Mouse (Mus musculus) stomach, embryonic 14.5 days (tissue): ENCODE results near the gene Anp32a. TPM values are rescaled to one million over a fixed set of nuclear protein-coding genes. Genes with fewer than 3 reads are reported as not detected.

Experiments used
- ATAC-seq: fragments of 200-750 bp; cut with Nextera tagmentation; 2 replicates; pipeline ENCODE4 v1.8.0; 2017; ENCODE audit warnings: low read depth, moderate TSS enrichment; ENCODE audit not compliant: insufficient number of reproducible peaks, insufficient read depth, low FRiP score
- H3K27ac ChIP-seq: fragments of 300-500 bp; sonication (generic); 2 replicates; pipeline ENCODE4 v1.5.1; 2014; ENCODE audit warnings: mild to moderate bottlenecking, low read length, moderate library complexity, mixed read lengths
- H3K27me3 ChIP-seq: fragments of 300-500 bp; sonication (generic); 2 replicates; pipeline ENCODE4 v1.6.1; 2014; ENCODE audit warnings: low read length, control low read depth, mixed read lengths; ENCODE audit not compliant: control insufficient read depth, insufficient read depth
- H3K36me3 ChIP-seq: fragments of 300-500 bp; sonication (generic); 2 replicates; pipeline ENCODE4 v1.6.1; 2014; ENCODE audit warnings: mild to moderate bottlenecking, control low read depth, low read length, moderate library complexity, mixed read lengths; ENCODE audit not compliant: control insufficient read depth, insufficient read depth
- H3K4me1 ChIP-seq: fragments of 300-500 bp; sonication (generic); 2 replicates; pipeline ENCODE4 v1.6.1; 2014; ENCODE audit warnings: low read length, control low read depth, mixed read lengths; ENCODE audit not compliant: control insufficient read depth, insufficient read depth
- H3K4me2 ChIP-seq: fragments of 300-500 bp; sonication (generic); replicated peaks from 2 replicates; pipeline ENCODE4 v1.6.1; 2014; ENCODE audit warnings: low read depth, low read length, control low read depth
- H3K4me3 ChIP-seq: fragments of 300-500 bp; sonication (generic); 2 replicates; pipeline ENCODE4 v1.5.1; 2014; ENCODE audit warnings: low read depth, low read length, control low read depth
- H3K9ac ChIP-seq: fragments of 300-500 bp; sonication (generic); replicated peaks from 2 replicates; pipeline ENCODE4 v1.6.1; 2014; ENCODE audit warnings: low read depth, mild to moderate bottlenecking, control low read depth, low read length, moderate library complexity, mixed read lengths
- H3K9me3 ChIP-seq: fragments of 300-500 bp; sonication (generic); 2 replicates; pipeline ENCODE4 v1.6.1; 2016; ENCODE audit warnings: low read depth, low read length, control low read depth; ENCODE audit not compliant: control insufficient read depth
- WGBS: fragments of 180-500 bp; shearing (Covaris S2); extraction: QIAGEN DNeasy Blood & Tissue Kit; methylation state at CpG from one replicate; pipeline ENCODE4 v1.1.7; 2014; 5-methylcytosine and 5-hydroxymethylcytosine counted together
- polyA plus RNA-seq: library from polyadenylated mRNA; unstranded; fragments of >200 nt; fragmentation: Nextera tagmentation; extraction: Ambion mirVana; gene quantifications from 2 replicates; pipeline ENCODE4 v1.2.1, GENCODE M21; 2014

The Anp32a gene
- polyA plus RNA-seq, 1 experiment from 2014 or later = 108 TPM

DNA sequence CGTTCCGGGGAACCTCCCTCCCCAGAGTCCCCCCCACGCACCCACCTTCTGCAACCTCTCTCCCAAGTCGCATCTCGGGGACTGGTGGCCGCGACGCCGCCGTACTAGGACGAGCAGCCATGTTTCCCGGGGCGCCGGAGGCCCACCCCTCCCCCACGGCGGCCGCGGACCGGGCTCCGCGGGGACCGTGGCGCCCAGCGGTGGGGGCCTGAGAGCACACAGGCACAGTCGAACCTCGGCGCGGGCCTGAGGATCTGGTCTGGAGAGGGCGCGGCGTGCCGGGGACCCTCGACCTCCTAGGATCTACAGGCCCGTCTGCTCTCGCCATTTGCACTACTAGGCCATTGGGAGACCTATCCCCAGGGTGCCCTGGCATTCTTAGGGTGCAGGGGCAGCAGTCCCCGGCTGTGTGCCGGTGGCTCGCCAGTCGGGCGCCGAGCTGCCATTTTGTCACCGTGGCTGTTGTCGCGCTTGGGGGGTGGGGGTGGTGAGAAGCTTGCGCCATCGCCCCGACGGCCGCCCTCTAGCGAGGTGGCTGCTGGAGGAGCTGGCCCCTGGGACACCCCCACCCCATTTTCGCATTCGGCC is 2.9 kb downstream of the Anp32a start:
- no peak for ATAC-seq
- peak overlapping the region; percentile 98 for H3K27ac ChIP-seq
- WGBS = under 1% methylated on average over 51 of the region's 52 CpGs
- peaks cover 22% of the 10 kb centered on the region for H3K4me1 ChIP-seq
- peak overlapping the region; percentile 86 for H3K4me3 ChIP-seq
- peak overlapping the region; percentile 76 for H3K4me2 ChIP-seq
- H3K27me3 ChIP-seq = no peaks in the 10 kb centered on the region
- H3K36me3 ChIP-seq = no peaks in the 10 kb centered on the region
- H3K9me3 ChIP-seq = no peaks in the 10 kb centered on the region
- peak overlapping the region; percentile 97 for H3K9ac ChIP-seq

DNA sequence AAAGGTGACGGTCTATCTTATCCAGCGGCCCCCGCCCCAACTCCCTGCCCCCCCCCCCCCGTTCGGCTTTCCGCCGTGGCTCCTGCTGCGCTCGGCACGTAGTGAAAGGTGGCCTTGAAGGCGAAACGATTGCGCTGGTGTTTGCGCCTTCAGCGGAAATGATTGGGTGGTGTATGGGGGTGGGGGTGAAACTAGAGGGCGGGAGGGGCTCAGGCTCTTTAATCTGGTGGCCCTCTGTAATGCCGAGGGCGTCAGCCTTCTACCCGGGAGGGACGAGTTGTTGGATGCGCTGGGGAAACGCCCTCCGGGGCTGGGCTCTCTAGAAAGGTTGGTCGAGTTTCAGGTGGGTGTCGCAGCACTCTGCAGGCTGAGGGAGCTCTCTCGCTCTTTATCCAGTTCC is 3.5 kb downstream of the Anp32a start:
- Histone ChIP-seq H3K9ac (peak overlapping the region; percentile 97), H3K36me3 (no peaks in the 10 kb centered on the region), H3K4me1 (peaks cover 28% of the 10 kb centered on the region), H3K9me3 (no peaks in the 10 kb centered on the region), H3K27me3 (no peaks in the 10 kb centered on the region), H3K27ac (peak overlapping the region; percentile 98), H3K4me3 (peak overlapping the region; percentile 86), H3K4me2 (peak overlapping the region; percentile 76)
- no peak for ATAC-seq
- WGBS = under 1% methylated on average over 26 of the region's 26 CpGs

DNA sequence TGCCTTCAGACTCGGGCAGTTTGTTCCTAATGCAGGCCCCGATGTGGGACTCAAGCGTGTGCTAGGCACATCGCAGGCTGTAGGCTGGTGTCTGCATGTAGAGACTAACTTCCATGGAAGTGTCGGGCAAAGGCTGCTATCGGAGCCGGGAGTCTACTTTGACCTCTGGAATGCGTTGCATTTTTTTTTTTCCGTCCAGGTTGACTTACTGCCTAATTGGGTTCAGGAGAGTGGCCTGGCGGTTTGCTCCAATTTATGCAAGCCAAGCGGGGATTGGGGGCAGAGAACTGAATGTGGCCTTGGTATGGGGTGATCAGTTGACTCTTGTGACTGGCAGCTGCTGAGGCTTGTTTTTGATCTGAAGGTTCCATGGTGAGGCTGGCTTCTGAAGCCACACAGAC is 4.0 kb downstream of the Anp32a start:
- no peak for ATAC-seq
- WGBS = 13% methylated on average over 11 of the region's 11 CpGs
- peak overlapping the region; percentile 86 for H3K4me3 ChIP-seq
- H3K27ac ChIP-seq = peak overlapping the region; percentile 98
- no peaks in the 10 kb centered on the region for H3K36me3 ChIP-seq
- H3K4me1 ChIP-seq = peaks cover 33% of the 10 kb centered on the region
- H3K4me2 ChIP-seq = peak overlapping the region; percentile 76
- no peaks in the 10 kb centered on the region for H3K9me3 ChIP-seq
- H3K9ac ChIP-seq = peak overlapping the region; percentile 97; the same call in 1 of the 2 replicates
- no peaks in the 10 kb centered on the region for H3K27me3 ChIP-seq

DNA sequence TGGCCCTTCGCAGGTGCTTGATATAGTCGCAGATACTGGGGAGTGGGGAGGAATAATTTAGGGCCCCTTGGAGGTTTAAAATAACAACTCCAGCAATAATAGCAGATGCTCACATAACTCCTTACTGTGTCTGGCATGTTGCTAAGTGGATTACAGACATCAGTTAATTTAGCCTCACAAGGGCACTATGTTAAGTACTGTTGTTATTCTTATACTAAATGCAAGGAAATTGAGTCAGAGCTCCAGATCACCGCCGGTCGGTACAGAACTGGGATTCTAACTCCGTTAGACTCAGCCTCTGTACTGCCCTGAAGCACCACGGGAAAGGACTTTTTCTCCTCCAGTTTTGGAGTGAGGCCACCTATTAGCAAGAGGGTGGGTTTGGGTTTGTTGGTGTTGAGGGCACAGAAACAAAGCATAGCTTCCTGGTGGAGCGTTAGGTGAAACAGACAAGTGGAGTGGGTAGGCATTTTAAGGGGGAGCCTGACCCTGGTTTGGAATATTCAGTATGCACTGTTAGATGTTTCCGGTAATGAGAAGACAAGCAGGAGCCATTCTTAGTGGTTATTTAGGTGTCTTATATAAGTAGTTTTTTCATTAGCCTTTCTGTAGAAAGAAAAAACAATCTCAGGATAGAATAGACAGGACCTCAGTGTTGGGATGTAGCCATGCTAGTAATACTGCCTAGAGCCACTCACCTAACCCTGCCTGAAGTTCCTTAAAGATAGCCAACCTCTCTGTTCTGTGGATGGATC is 4.7 kb downstream of the Anp32a start:
- no peaks in the 10 kb centered on the region for H3K36me3 ChIP-seq
- ATAC-seq = no peak
- no peak overlapping the region for H3K4me3 ChIP-seq
- H3K9me3 ChIP-seq = no peaks in the 10 kb centered on the region
- H3K27ac ChIP-seq = peak overlapping the region; percentile 98; the same call in 1 of the 2 replicates
- H3K4me2 ChIP-seq = peak overlapping the region; percentile 76
- peaks cover 38% of the 10 kb centered on the region for H3K4me1 ChIP-seq
- H3K9ac ChIP-seq = no peak overlapping the region
- no peaks in the 10 kb centered on the region for H3K27me3 ChIP-seq
- WGBS = 51% methylated on average over 9 of the region's 9 CpGs

DNA sequence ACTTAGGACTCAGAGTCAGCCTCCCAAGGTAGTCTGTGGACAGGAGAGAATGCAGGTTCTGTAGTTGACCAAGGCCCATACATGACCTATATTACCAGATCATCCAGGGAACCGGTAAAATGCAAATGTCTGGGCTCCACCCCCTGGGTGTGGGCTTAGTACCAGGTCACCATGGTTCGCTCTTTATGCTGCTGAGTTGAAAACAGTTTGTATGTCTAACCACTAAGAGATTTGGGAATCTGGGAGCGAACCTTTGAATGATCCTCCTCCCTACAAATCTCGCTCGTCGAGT is 5.2 kb downstream of the Anp32a start:
- peak overlapping the region; percentile 76; the same call in 1 of the 2 replicates for H3K4me2 ChIP-seq
- no peak for ATAC-seq
- H3K4me3 ChIP-seq = no peak overlapping the region
- H3K9ac ChIP-seq = no peak overlapping the region
- 67% methylated on average over 6 of the region's 6 CpGs for WGBS
- peaks cover 40% of the 10 kb centered on the region for H3K4me1 ChIP-seq
- H3K27ac ChIP-seq = no peak overlapping the region
- H3K27me3 ChIP-seq = no peaks in the 10 kb centered on the region
- H3K9me3 ChIP-seq = no peaks in the 10 kb centered on the region
- no peaks in the 10 kb centered on the region for H3K36me3 ChIP-seq

DNA sequence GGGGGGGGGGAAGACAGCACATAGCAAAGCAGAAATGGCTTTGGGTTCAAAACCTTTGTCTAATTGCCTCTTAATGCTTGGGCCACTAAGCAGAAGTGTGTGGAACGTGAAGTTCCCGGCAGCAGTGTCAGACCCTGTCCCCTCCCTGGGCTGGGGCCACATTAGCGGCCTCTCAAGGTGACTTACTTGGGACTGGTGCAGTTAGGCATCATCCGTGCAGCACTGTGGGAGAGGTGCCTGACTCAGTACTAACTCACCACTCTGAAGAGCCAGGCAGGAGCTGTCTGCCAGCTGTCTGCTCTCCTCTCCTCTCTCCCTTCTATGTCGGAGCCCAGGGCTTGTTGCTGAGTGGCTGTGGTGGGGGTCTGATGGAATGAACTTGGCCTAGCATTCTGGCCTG is 6.1 kb downstream of the Anp32a start:
- Histone ChIP-seq H3K9ac (no peak overlapping the region), H3K27ac (no peak overlapping the region), H3K9me3 (no peaks in the 10 kb centered on the region), H3K27me3 (no peaks in the 10 kb centered on the region), H3K4me3 (no peak overlapping the region), H3K4me2 (no peak overlapping the region), H3K36me3 (no peaks in the 10 kb centered on the region), H3K4me1 (peaks cover 41% of the 10 kb centered on the region)
- ATAC-seq = no peak
- WGBS = 79% methylated on average over 5 of the region's 5 CpGs

DNA sequence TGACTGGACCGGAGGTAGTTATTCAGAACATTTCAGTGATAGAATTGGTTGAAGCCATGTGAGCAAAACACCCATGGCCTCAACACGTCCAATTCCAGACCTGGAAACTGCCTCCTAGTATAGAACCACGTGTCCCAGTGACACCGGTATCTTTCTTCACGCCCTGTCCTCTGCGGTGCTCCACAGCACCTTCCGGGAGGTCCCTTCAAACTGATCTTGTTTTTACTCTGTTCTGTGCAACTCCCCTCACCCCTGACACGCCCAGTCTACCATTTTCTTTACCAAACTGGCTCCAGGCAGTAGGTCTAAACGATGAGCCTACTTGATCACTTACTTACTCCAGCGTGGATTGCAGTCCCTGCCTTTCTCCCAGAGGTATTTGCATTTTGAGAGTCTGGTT is 7.0 kb downstream of the Anp32a start:
- H3K4me1 ChIP-seq = peaks cover 41% of the 10 kb centered on the region
- H3K36me3 ChIP-seq = no peaks in the 10 kb centered on the region
- WGBS = 80% methylated on average over 10 of the region's 10 CpGs
- no peaks in the 10 kb centered on the region for H3K27me3 ChIP-seq
- no peak overlapping the region for H3K4me3 ChIP-seq
- ATAC-seq = no peak
- H3K27ac ChIP-seq = no peak overlapping the region
- H3K4me2 ChIP-seq = no peak overlapping the region
- H3K9me3 ChIP-seq = no peaks in the 10 kb centered on the region
- no peak overlapping the region for H3K9ac ChIP-seq

DNA sequence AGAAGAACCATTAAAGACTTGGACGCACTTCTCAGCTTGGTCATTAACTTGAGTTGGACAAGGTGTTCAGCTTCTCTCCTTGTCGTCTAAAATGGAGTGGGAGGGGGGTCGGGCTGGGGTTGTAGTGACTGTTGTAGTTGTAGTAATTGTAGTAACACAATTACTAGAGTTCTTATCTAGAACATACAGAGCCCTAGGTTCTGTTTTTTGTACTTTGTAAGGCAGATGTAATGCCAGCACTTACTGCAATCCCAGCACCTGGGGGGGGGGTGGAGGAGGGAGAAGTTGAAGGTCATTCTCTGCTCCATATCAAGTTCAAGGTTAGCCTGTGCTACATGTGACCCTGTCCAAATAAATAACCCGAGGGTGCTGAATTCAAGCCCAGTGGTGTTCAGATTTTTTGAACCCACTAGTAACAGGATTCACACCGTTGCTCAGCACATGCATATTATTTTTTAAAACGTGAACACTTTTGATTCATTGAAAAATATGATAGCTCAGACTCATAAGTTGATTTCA is 7.4 kb downstream of the Anp32a start:
- Histone ChIP-seq H3K4me2 (no peak overlapping the region), H3K27ac (no peak overlapping the region), H3K4me3 (no peak overlapping the region), H3K9ac (no peak overlapping the region), H3K27me3 (no peaks in the 10 kb centered on the region), H3K4me1 (peaks cover 41% of the 10 kb centered on the region), H3K9me3 (no peaks in the 10 kb centered on the region), H3K36me3 (no peaks in the 10 kb centered on the region)
- 63% methylated on average over 6 of the region's 6 CpGs for WGBS
- no peak for ATAC-seq
